Mouse (Mus musculus) stomach, embryonic 16.5 days (tissue): ENCODE data around the gene Grb2. TPM values are rescaled to one million over a fixed set of nuclear protein-coding genes. Genes with fewer than 3 reads are reported as not detected.

ENCODE experiments used
- ATAC-seq: fragments of 200-750 bp; cut with Nextera tagmentation; 2 replicates; pipeline ENCODE4 v1.8.0; 2017; ENCODE audit warnings: moderate number of reproducible peaks, moderate TSS enrichment; ENCODE audit not compliant: insufficient read depth, low FRiP score
- H3K27ac ChIP-seq: fragments of 300-500 bp; sonication (generic); 2 replicates; pipeline ENCODE4 v1.5.1; 2014; ENCODE audit warnings: low read length
- H3K27me3 ChIP-seq: fragments of 300-500 bp; sonication (generic); 2 replicates; pipeline ENCODE4 v1.6.1; 2014; ENCODE audit warnings: low read length, control low read depth, mixed read lengths; ENCODE audit not compliant: control insufficient read depth, insufficient read depth
- H3K36me3 ChIP-seq: fragments of 300-500 bp; sonication (generic); 2 replicates; pipeline ENCODE4 v1.6.1; 2014; ENCODE audit warnings: low read length; ENCODE audit not compliant: control insufficient read depth, insufficient read depth
- H3K4me1 ChIP-seq: fragments of 300-500 bp; sonication (generic); 2 replicates; pipeline ENCODE4 v1.6.1; 2014; ENCODE audit warnings: low read length, control low read depth, mixed read lengths; ENCODE audit not compliant: control insufficient read depth, insufficient read depth
- H3K4me2 ChIP-seq: fragments of 300-500 bp; sonication (generic); 2 replicates; pipeline ENCODE4 v1.6.1; 2014; ENCODE audit warnings: low read depth, low read length, mixed read lengths
- H3K4me3 ChIP-seq: fragments of 300-500 bp; sonication (generic); replicated peaks from 2 replicates; pipeline ENCODE4 v1.5.1; 2014; ENCODE audit warnings: mild to moderate bottlenecking, low read length
- H3K9ac ChIP-seq: fragments of 300-500 bp; sonication (generic); 2 replicates; pipeline ENCODE4 v1.6.1; 2014; ENCODE audit warnings: low read length
- H3K9me3 ChIP-seq: fragments of 300-500 bp; sonication (generic); replicated peaks from 2 replicates; pipeline ENCODE4 v1.6.1; 2016; ENCODE audit warnings: low read length, control low read depth; ENCODE audit not compliant: control insufficient read depth
- WGBS: fragments of 180-500 bp; shearing (Covaris S2); extraction: QIAGEN DNeasy Blood & Tissue Kit; methylation state at CpG from one replicate; pipeline ENCODE4 v1.1.7; 2014; 5-methylcytosine and 5-hydroxymethylcytosine counted together
- polyA plus RNA-seq: library from polyadenylated mRNA; unstranded; fragments of >200 nt; fragmentation: Nextera tagmentation; extraction: Ambion mirVana; gene quantifications from 2 replicates; pipeline ENCODE4 v1.2.1, GENCODE M21; 2015

The Grb2 gene
- polyA plus RNA-seq, 1 experiment from 2014 or later: 79.6 TPM

DNA sequence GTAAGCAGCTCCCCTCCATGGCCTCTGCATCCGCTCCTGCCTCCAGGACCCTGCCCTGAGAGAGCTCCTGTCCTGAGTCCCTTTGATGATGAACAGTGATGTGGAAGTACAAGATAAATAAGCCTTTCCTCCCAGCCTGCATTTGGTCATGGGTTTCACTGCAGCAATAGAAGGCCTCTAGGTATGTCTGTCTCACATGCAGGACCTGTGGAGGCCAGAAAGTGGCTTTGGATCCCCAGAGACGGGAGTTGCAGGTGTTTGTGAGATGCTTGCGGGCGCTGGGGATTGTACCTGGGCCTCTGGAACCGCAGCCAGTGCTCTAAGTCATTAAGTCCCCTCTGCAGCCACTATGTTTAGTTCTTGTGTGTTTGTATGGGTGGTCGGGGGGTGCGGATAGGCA is 88.4 kb downstream of the Grb2 start:
- 95% methylated on average over 7 of the region's 7 CpGs for WGBS

DNA sequence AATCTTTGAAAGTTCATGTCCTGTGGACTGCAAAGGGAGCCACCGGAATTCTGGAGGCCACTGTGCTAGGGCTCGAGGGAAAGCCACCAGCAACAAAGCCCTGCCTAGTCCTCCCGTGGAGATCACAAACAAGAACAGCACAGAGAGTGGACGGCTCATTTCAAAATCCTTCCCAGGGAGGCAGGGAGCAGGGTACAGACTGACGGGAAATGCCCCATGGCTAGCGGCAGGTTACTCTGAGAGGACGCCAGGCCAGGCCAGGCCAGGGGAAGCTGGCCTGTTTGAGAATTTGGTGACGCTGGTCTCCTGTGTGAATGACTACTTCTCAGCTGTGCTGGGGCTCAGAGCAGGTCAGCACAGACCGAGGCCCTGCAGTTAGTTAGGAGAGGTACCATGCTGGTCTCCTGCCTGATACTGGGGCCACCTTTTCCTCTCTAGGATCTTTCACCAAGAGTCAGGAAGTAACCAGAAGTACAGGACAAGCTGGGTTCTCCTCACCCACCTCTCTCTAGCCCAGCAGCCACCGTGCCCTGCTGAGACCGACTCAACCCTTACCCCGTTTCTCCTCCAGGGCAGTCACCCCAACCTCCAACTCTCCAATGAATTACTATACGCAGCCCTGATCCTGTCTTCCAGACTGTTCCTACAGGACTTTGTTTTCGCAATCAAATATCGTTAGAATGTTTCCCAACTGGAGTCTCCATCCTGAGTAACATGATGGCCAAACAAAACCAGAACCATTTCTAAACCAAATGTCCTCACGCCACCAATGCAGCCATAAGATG is 89.5 kb downstream of the Grb2 start:
- Histone ChIP-seq H3K27me3 (no peaks in the 10 kb centered on the region), H3K9me3 (no peaks in the 10 kb centered on the region), H3K4me1 (0 out of 2 replicates have a peak, but pooled peaks cover 4% of the 10 kb centered on the region), H3K4me3 (no peak overlapping the region), H3K27ac (no peak overlapping the region), H3K36me3 (peaks cover 13% of the 10 kb centered on the region), H3K4me2 (no peak overlapping the region), H3K9ac (no peak overlapping the region)
- 86% methylated on average over 16 of the region's 16 CpGs for WGBS
- no peak for ATAC-seq

More for the DNA sequence above, 88.4 kb downstream of the Grb2 start:
- no peaks in the 10 kb centered on the region for H3K27me3 ChIP-seq
- no peaks in the 10 kb centered on the region for H3K4me1 ChIP-seq
- peaks cover 12% of the 10 kb centered on the region for H3K36me3 ChIP-seq
- H3K4me2 ChIP-seq: no peak overlapping the region
- H3K9ac ChIP-seq: no peak overlapping the region
- H3K4me3 ChIP-seq: no peak overlapping the region
- no peaks in the 10 kb centered on the region for H3K9me3 ChIP-seq
- no peak for ATAC-seq
- H3K27ac ChIP-seq: no peak overlapping the region

DNA sequence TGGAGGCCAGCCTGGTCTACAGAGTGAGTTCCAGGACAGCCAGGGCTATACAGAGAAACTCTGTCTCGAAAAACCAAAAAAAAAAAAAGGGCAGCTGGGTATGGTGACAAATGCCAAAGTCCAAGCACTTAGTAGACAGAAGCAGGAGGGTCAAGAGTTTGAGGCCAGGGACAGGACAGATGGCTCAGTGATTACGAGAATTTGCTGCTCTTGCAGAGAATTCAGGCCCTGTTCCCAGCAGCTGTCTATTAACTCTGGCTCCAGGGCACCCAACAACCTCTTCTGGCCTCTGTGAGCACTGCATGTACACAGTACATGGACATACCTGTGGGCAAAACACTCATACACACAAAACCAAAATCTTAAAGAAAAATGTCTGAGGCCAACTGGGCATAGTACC is 90.4 kb downstream of the Grb2 start:
- Histone ChIP-seq H3K9ac (no peak overlapping the region), H3K36me3 (peaks cover 13% of the 10 kb centered on the region), H3K9me3 (no peaks in the 10 kb centered on the region), H3K27me3 (no peaks in the 10 kb centered on the region), H3K27ac (no peak overlapping the region), H3K4me2 (no peak overlapping the region), H3K4me1 (peaks cover 11% of the 10 kb centered on the region), H3K4me3 (no peak overlapping the region)
- 83% methylated on average over 2 of the region's 2 CpGs for WGBS
- ATAC-seq: no peak

DNA sequence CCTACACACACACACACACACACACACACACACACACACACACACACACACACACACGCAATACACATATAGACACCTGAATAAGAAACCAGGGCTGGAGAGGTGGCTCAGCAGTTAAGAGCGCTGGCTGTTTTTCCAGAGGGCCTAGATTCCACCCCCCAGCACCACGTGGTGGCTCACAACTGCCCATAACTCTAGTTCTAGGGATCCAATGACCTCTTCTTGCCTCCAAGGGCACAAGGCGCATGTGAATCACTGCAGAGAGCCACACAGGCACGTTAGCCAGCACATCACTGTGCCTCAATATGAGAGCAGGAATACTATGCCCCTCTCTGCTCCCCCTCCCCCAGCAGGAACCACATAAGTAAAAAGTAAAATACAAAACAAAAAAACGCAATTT is 91.5 kb downstream of the Grb2 start:
- Histone ChIP-seq H3K4me3 (no peak overlapping the region), H3K4me1 (peaks cover 13% of the 10 kb centered on the region), H3K27me3 (no peaks in the 10 kb centered on the region), H3K27ac (no peak overlapping the region), H3K9me3 (no peaks in the 10 kb centered on the region), H3K9ac (no peak overlapping the region), H3K4me2 (no peak overlapping the region), H3K36me3 (peaks cover 5% of the 10 kb centered on the region; the same call in 1 of the 2 replicates)
- no peak for ATAC-seq
- WGBS: 79% methylated on average over 6 of the region's 6 CpGs

DNA sequence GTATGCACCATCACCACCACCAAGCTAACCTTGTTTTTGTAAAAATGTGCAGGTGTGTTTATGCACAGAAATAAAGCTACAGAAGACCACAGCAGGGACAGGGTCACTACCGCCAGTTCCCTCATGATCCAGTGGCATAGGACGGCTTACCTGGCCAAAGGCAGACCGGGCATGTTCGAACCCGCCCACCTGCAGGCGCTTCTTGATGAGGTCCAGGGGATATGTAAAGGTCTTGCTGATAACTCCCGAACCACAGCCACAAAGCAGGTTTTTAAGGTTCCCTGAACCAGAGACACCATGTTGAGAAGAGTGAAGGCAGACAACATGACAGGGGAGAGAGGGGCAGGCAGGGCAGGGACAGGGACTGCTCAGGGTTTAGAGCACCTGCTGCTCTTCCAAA is 92.0 kb downstream of the Grb2 start:
- Histone ChIP-seq H3K9ac (no peak overlapping the region), H3K4me1 (peaks cover 18% of the 10 kb centered on the region), H3K27ac (no peak overlapping the region), H3K4me3 (no peak overlapping the region), H3K9me3 (no peaks in the 10 kb centered on the region), H3K4me2 (no peak overlapping the region), H3K36me3 (peaks cover 5% of the 10 kb centered on the region; the same call in 1 of the 2 replicates), H3K27me3 (no peaks in the 10 kb centered on the region)
- ATAC-seq: no peak
- WGBS: 88% methylated on average over 7 of the region's 7 CpGs

DNA sequence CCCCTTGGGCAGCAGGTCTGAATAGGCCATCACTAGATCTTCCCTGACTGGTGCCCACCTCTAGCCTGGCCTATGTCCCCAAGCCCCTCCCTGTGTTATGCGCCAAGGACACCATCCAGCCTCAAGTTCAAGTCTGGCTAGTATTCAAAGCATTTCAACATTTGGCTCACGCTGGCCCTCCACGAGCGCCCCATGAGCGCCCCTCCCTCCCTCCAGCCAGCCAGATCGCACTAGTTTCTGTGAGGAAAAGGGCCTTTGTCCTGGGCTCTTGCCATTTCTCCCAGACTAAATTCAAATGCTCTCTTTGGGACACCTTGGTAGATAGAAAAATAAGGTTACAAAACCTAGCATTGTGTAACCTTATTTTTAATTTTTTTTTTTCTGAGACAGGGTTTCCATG is 92.5 kb downstream of the Grb2 start:
- Histone ChIP-seq H3K36me3 (peaks cover 5% of the 10 kb centered on the region; the same call in 1 of the 2 replicates), H3K27me3 (no peaks in the 10 kb centered on the region), H3K9me3 (no peaks in the 10 kb centered on the region), H3K4me1 (peaks cover 21% of the 10 kb centered on the region), H3K9ac (no peak overlapping the region), H3K4me2 (no peak overlapping the region), H3K4me3 (no peak overlapping the region), H3K27ac (peak overlapping the region; percentile 70; the same call in 1 of the 2 replicates)
- WGBS: 81% methylated on average over 6 of the region's 6 CpGs
- ATAC-seq: no peak

DNA sequence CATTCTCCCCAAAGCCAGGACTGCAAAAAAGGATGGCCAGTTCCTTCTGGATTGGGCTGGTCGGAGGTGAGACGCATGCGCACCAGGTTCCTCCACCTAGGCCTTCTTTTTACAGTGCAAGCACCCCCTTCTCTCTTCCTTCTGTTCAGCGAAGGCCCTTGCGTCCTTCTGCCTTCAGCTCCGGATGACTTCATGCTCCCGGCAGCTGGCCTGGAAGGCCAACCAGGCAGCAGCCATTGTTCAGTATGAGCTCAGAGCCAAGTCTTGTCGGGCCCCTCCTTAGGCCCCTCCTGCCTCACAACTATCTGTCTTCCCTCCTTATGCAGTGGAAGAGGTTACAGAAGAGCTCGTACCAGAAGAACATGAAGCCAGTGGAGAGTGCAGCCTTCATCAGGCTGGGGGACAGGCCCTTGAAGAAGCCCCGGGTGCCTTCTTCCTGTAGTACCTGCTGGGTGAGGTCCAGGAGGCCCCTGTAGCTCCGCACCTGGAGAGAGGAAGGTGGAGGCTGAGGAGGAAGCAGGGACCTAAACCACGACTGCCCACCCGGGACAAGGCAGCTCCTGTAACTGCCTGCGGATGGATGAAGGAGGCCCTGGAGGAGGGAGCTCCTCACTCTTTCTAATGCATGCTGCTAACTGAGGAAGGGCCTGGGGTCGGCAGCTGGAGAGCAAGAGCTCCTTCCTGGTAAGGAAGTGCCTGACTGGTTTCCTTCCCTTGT is 93.1 kb downstream of the Grb2 start:
- peak overlapping the region; percentile 70 for H3K27ac ChIP-seq
- peak overlapping the region; percentile 35; the same call in 1 of the 2 replicates for H3K9ac ChIP-seq
- WGBS: 75% methylated on average over 15 of the region's 15 CpGs
- H3K4me1 ChIP-seq: peaks cover 21% of the 10 kb centered on the region
- H3K4me2 ChIP-seq: peak overlapping the region; percentile 27; the same call in 1 of the 2 replicates
- H3K4me3 ChIP-seq: no peak overlapping the region
- no peaks in the 10 kb centered on the region for H3K27me3 ChIP-seq
- H3K36me3 ChIP-seq: peaks cover 5% of the 10 kb centered on the region; the same call in 1 of the 2 replicates
- H3K9me3 ChIP-seq: no peaks in the 10 kb centered on the region
- no peak for ATAC-seq

DNA sequence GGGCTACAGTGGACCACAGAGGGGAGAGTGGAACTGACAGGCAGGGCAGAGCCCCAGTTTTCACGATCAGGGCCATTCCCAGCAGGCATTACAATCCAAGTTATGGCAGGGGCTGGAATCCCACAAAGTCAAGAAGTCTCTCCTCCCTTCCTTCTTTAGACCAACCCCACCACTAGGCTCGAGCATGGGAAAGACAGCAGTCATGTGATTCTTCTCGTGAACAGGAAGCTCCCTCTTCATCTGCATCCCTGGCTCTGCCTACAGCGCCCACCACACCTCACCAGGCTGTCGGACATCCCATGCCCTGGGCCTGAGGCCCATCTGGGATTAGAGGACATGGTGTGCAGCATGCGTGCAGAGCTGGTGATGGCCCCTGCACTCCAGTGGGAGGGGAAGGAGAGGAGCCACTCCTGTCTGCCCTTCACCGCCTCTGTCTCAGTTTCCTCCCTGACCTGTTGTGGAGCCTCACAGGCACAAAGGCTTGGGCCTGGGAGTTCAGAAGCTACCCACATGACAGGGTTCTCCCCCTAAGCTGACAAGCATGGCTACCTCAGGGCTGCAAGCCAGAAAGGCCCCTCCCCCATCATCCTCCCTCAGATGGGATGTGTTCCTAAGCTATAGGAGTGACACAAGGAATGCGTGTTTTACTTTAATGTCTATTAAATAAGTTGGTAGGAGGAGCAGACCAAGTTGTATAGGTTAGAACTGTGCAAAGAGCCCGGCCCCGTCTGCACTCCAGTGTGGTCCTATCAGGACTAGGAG is 93.9 kb downstream of the Grb2 start:
- Histone ChIP-seq H3K27me3 (no peaks in the 10 kb centered on the region), H3K9ac (peak overlapping the region; percentile 35; the same call in 1 of the 2 replicates), H3K4me1 (peaks cover 21% of the 10 kb centered on the region), H3K36me3 (peaks cover 5% of the 10 kb centered on the region; the same call in 1 of the 2 replicates), H3K9me3 (no peaks in the 10 kb centered on the region), H3K4me3 (no peak overlapping the region), H3K4me2 (no peak overlapping the region), H3K27ac (peak overlapping the region; percentile 70; the same call in 1 of the 2 replicates)
- WGBS: 74% methylated on average over 10 of the region's 10 CpGs
- ATAC-seq: no peak
